Mouse (Mus musculus) limb, embryonic 14.5 days (tissue): ENCODE data around the gene Ifi47. TPM values are rescaled to one million over a fixed set of nuclear protein-coding genes. Genes with fewer than 3 reads are reported as not detected.

ENCODE experiments used
- ATAC-seq: fragments of 200-750 bp; cut with Nextera tagmentation; 2 replicates; pipeline ENCODE4 v1.8.0; 2017; ENCODE audit warnings: low read depth, moderate number of reproducible peaks, moderate TSS enrichment; ENCODE audit not compliant: low FRiP score
- DNase-seq: peaks from one replicate; pipeline ENCODE4 v3.0.0-alpha.2; 2015; ENCODE audit warnings: low spot score
- H3K27ac ChIP-seq: fragments of 300-500 bp; sonication (generic); replicated peaks from 2 replicates; pipeline ENCODE4 v1.5.1; 2014; ENCODE audit warnings: low read depth, mild to moderate bottlenecking, low read length, moderate library complexity, mixed read lengths
- H3K27me3 ChIP-seq: fragments of 300-500 bp; sonication (generic); 2 replicates; pipeline ENCODE4 v1.6.1; 2014; ENCODE audit warnings: low read length, mixed read lengths; ENCODE audit not compliant: control insufficient read depth, insufficient read depth
- H3K36me3 ChIP-seq: fragments of 300-500 bp; sonication (generic); 2 replicates; pipeline ENCODE4 v1.6.1; 2014; ENCODE audit warnings: mild to moderate bottlenecking, low read length, moderate library complexity, mixed read lengths; ENCODE audit not compliant: control insufficient read depth, insufficient read depth
- H3K4me1 ChIP-seq: fragments of 300-500 bp; sonication (generic); 2 replicates; pipeline ENCODE4 v1.6.1; 2014; ENCODE audit warnings: antibody characterized with exemption, low read length, mixed read lengths; ENCODE audit not compliant: control insufficient read depth, insufficient read depth
- H3K4me2 ChIP-seq: fragments of 300-500 bp; sonication (generic); replicated peaks from 2 replicates; pipeline ENCODE4 v1.6.1; 2014; ENCODE audit warnings: low read depth, mild to moderate bottlenecking, low read length, moderate library complexity; ENCODE audit not compliant: severe bottlenecking
- H3K4me3 ChIP-seq: fragments of 300-500 bp; sonication (generic); replicated peaks from 2 replicates; pipeline ENCODE4 v1.5.1; 2014; ENCODE audit warnings: low read length
- H3K9ac ChIP-seq: fragments of 300-500 bp; sonication (generic); 2 replicates; pipeline ENCODE4 v1.6.1; 2014; ENCODE audit warnings: mild to moderate bottlenecking, low read depth, low read length, moderate library complexity; ENCODE audit not compliant: severe bottlenecking
- H3K9me3 ChIP-seq: fragments of 300-500 bp; sonication (generic); 2 replicates; pipeline ENCODE4 v1.6.1; 2016; ENCODE audit warnings: low read length; ENCODE audit not compliant: control insufficient read depth
- POLR2A ChIP-seq: fragments of 200-500 bp; IDR thresholded peaks from 2 replicates; pipeline ENCODE4 v1.8.0; 2012; ENCODE audit warnings: inconsistent platforms, mild to moderate bottlenecking, moderate library complexity, borderline replicate concordance; ENCODE audit not compliant: insufficient read depth, insufficient read length; ENCODE audit errors: extremely low read depth
- WGBS: fragments of 180-500 bp; shearing (Covaris S2); extraction: QIAGEN DNeasy Blood & Tissue Kit; methylation state at CpG from one replicate; pipeline ENCODE4 v1.1.7; 2014; 5-methylcytosine and 5-hydroxymethylcytosine counted together
- polyA plus RNA-seq, 2 experiments: library from polyadenylated mRNA; depleted of rRNA in 1 of 2; stranded (reverse) in 1 of 2; unstranded in 1 of 2; fragments of >200 nt; fragmentation: Nextera tagmentation in 1 of 2; extraction: Ambion mirVana in 1 of 2; gene quantifications; 2 replicates each; pipeline versions ENCODE4 v1.2.1 to v1.2.3; 2012 to 2014

The Ifi47 gene
- polyA plus RNA-seq, 2 experiments, result 0.72 to 1.0 TPM

GRCm38 (mm10) chr11:49083146-49083545 is 6.8 kb downstream of the Ifi47 start:
- ATAC-seq (no peak), DNase-seq (no peak)
- WGBS, result 91% methylated on average over 1 of the region's 1 CpGs
- no peaks in the 10 kb centered on the region for H3K4me1 ChIP-seq
- H3K27me3 ChIP-seq, result no peaks in the 10 kb centered on the region
- H3K36me3 ChIP-seq, result no peaks in the 10 kb centered on the region
- no peaks in the 10 kb centered on the region for H3K9me3 ChIP-seq
- no peak overlapping the region for H3K4me3 ChIP-seq
- H3K27ac ChIP-seq, result no peak overlapping the region
- H3K9ac ChIP-seq, result no peak overlapping the region
- no peak overlapping the region for H3K4me2 ChIP-seq
- TF ChIP-seq POLR2A, result no peak

GRCm38 (mm10) chr11:49083808-49084207 is 7.4 kb downstream of the Ifi47 start:
- no peak overlapping the region for H3K27ac ChIP-seq
- H3K4me3 ChIP-seq, result no peak overlapping the region
- no peaks in the 10 kb centered on the region for H3K36me3 ChIP-seq
- DNase-seq (no peak), ATAC-seq (no peak)
- 78% methylated on average over 3 of the region's 3 CpGs for WGBS
- TF ChIP-seq POLR2A, result no peak
- no peak overlapping the region for H3K4me2 ChIP-seq
- no peak overlapping the region for H3K9ac ChIP-seq
- no peaks in the 10 kb centered on the region for H3K4me1 ChIP-seq
- no peaks in the 10 kb centered on the region for H3K9me3 ChIP-seq
- no peaks in the 10 kb centered on the region for H3K27me3 ChIP-seq

- Histone ChIP-seq H3K27ac (no peak overlapping the region), H3K4me3 (no peak overlapping the region), H3K4me1 (no peaks in the 10 kb centered on the region), H3K4me2 (no peak overlapping the region), H3K9me3 (no peaks in the 10 kb centered on the region), H3K9ac (no peak overlapping the region), H3K27me3 (no peaks in the 10 kb centered on the region), H3K36me3 (no peaks in the 10 kb centered on the region)
- WGBS, result 82% methylated on average over 1 of the region's 1 CpGs
- no peak for TF ChIP-seq POLR2A
- ATAC-seq, result no peak
- DNase-seq, result no peak
Measured at GRCm38 (mm10) chr11:49084385-49084784, 8.0 kb downstream of the Ifi47 start.

GRCm38 (mm10) chr11:49084875-49085274 is 8.5 kb downstream of the Ifi47 start:
- TF ChIP-seq POLR2A, result no peak
- ATAC-seq (no peak), DNase-seq (no peak)
- no peaks in the 10 kb centered on the region for H3K36me3 ChIP-seq
- H3K27me3 ChIP-seq, result no peaks in the 10 kb centered on the region
- H3K9me3 ChIP-seq, result no peaks in the 10 kb centered on the region
- WGBS, result 41% methylated on average over 3 of the region's 3 CpGs
- H3K4me2 ChIP-seq, result no peak overlapping the region
- no peak overlapping the region for H3K9ac ChIP-seq
- no peaks in the 10 kb centered on the region for H3K4me1 ChIP-seq
- no peak overlapping the region for H3K4me3 ChIP-seq
- H3K27ac ChIP-seq, result no peak overlapping the region

GRCm38 (mm10) chr11:49086858-49087361 is 10.5 kb downstream of the Ifi47 start:
- H3K4me3 ChIP-seq, result no peak overlapping the region
- DNase-seq (no peak), ATAC-seq (no peak)
- H3K4me1 ChIP-seq, result no peaks in the 10 kb centered on the region
- H3K27ac ChIP-seq, result no peak overlapping the region
- H3K4me2 ChIP-seq, result no peak overlapping the region
- H3K9ac ChIP-seq, result no peak overlapping the region
- WGBS, result 76% methylated on average over 6 of the region's 6 CpGs
- H3K9me3 ChIP-seq, result no peaks in the 10 kb centered on the region
- no peak for TF ChIP-seq POLR2A
- H3K36me3 ChIP-seq, result no peaks in the 10 kb centered on the region
- no peaks in the 10 kb centered on the region for H3K27me3 ChIP-seq
